ENCODE assay signal across 8 mouse cellular contexts in genomic region chr19:6980381-6981093, GRCm38 (mm10). TPM values are rescaled to one million over a fixed set of nuclear protein-coding genes. Genes with fewer than 3 reads are reported as not detected.
DNase-seq lines count a peak whose midpoint lies in the region; ATAC-seq and TF ChIP-seq lines count a peak whose summit lies in the region.

Fkbp2 (minus strand) TSS chr19:6980501.

- peaks cover 60% of the 10 kb centered on the region for H3K36me3 ChIP-seq in hindbrain, embryonic 10.5 days
- no peaks in the 10 kb centered on the region for H3K36me3 ChIP-seq in lung, postnatal 0 days (ENCODE audit: insufficient read depth, low read length)

- H3K4me3 ChIP-seq in hindbrain, embryonic 10.5 days: peak within 1 kb of the TSS; percentile 73
- H3K4me3 ChIP-seq in lung, postnatal 0 days (ENCODE audit: low read depth, low read length): peak within 1 kb of the TSS; percentile 53

- no peak for TF ChIP-seq EP300 in lung, postnatal 0 days (IDR thresholded peaks at IDR 0.05)

- 2% methylated on average over 38 of the region's 38 CpGs for WGBS in hindbrain, embryonic 10.5 days
- WGBS in lung, postnatal 0 days: under 1% methylated on average over 36 of the region's 38 CpGs

- peak within 1 kb of the TSS; percentile 60 for H3K9ac ChIP-seq in lung, postnatal 0 days (replicated peaks; ENCODE audit: low read depth)

- H3K4me1 ChIP-seq in hindbrain, embryonic 10.5 days (replicated peaks): peaks cover 71% of the 10 kb centered on the region
- peaks cover 16% of the 10 kb centered on the region for H3K4me1 ChIP-seq in lung, postnatal 0 days (ENCODE audit: insufficient read depth, low read depth, low read length)

- peak; percentile 96 for DNase-seq in MN1 (ENCODE audit: low spot score)
- DNase-seq in cerebellum, adult 9-10 months: peak; percentile 99
- DNase-seq in hindbrain, embryonic 10.5 days (ENCODE audit: low spot score): peak; percentile 99
- peak; percentile 99 for DNase-seq in layer of hippocampus, adult 9-11 months
- peak; percentile 99 for DNase-seq in lung, postnatal 0 days (ENCODE audit: low spot score)
- peak; percentile 97 for DNase-seq in ovary, postnatal 14 days (ENCODE audit: low spot score)
- DNase-seq in thymus, postnatal 25 days: peak; percentile 98

- H3K27me3 ChIP-seq in hindbrain, embryonic 10.5 days (ENCODE audit: insufficient read depth, poor library complexity, severe bottlenecking): no peaks in the 10 kb centered on the region
- no peaks in the 10 kb centered on the region for H3K27me3 ChIP-seq in lung, postnatal 0 days (replicated peaks; ENCODE audit: insufficient read depth, low read length)

- peak; percentile 63 for ATAC-seq in frontal cortex, adult (ENCODE audit: low TSS enrichment)
- peak; percentile 88 for ATAC-seq in lung, postnatal 0 days

- H3K4me2 ChIP-seq in lung, postnatal 0 days (replicated peaks; ENCODE audit: low read depth, low read length): peak within 1 kb of the TSS; percentile 75

- TF ChIP-seq CTCF in lung, postnatal 0 days (IDR thresholded peaks at IDR 0.05): no peak

- no peaks in the 10 kb centered on the region for H3K9me3 ChIP-seq in hindbrain, embryonic 10.5 days
- H3K9me3 ChIP-seq in lung, postnatal 0 days (ENCODE audit: low read length): no peaks in the 10 kb centered on the region

- H3K27ac ChIP-seq in hindbrain, embryonic 10.5 days: peak within 1 kb of the TSS; percentile 98
- peak within 1 kb of the TSS; percentile 90 for H3K27ac ChIP-seq in lung, postnatal 0 days (ENCODE audit: low read length)

RNA-seq across cellular contexts. Expression of gene Fkbp2, which starts in this region (rescaled TPM):
- polyA plus RNA-seq in hindbrain, embryonic 10.5 days (2016; fragmentation: Nextera tagmentation; extraction: Ambion mirVana): 119 and 121 TPM in 2 replicates
- 105 and 107 TPM in 2 replicates for polyA plus RNA-seq in lung, postnatal 0 days (2015; fragmentation: Nextera tagmentation; extraction: Ambion mirVana)

Comparison
In these comparisons a context has a peak if more than half of its experiments do, and no peak if none do; other contexts are left out.
1. Peak in every context shown above with its lines: DNase-seq, ATAC-seq, H3K4me3 ChIP-seq and H3K27ac ChIP-seq.